Mouse (Mus musculus) kidney, embryonic 16.5 days (tissue): ENCODE measurements at regions not wholly inside any gene's neighbourhood (a gene's known extent, or its start where the extent isn't known, plus 50 kb on each side); places are given as distances from the start of the nearest gene placed in this dataset.

Experiments used
- ATAC-seq: fragments of 200-750 bp; cut with Nextera tagmentation; 2 replicates; pipeline ENCODE4 v1.8.0; 2017; ENCODE audit warnings: moderate TSS enrichment; ENCODE audit not compliant: low FRiP score, low TSS enrichment
- H3K27ac ChIP-seq: fragments of 300-500 bp; sonication (generic); 2 replicates; pipeline ENCODE4 v1.5.1; 2014; ENCODE audit warnings: low read length
- H3K27me3 ChIP-seq: fragments of 300-500 bp; sonication (generic); 2 replicates; pipeline ENCODE4 v1.6.1; 2014; ENCODE audit warnings: low read length, control low read depth, mixed read lengths; ENCODE audit not compliant: insufficient read depth
- H3K36me3 ChIP-seq: fragments of 300-500 bp; sonication (generic); 2 replicates; pipeline ENCODE4 v1.6.1; 2014; ENCODE audit warnings: low read length, control low read depth, mixed read lengths; ENCODE audit not compliant: insufficient read depth
- H3K4me1 ChIP-seq: fragments of 300-500 bp; sonication (generic); 2 replicates; pipeline ENCODE4 v1.6.1; 2014; ENCODE audit warnings: low read length, control low read depth, mixed read lengths; ENCODE audit not compliant: insufficient read depth
- H3K4me2 ChIP-seq: fragments of 300-500 bp; sonication (generic); replicated peaks from 2 replicates; pipeline ENCODE4 v1.6.1; 2014; ENCODE audit warnings: low read depth, low read length
- H3K4me3 ChIP-seq: fragments of 300-500 bp; sonication (generic); 2 replicates; pipeline ENCODE4 v1.5.1; 2014; ENCODE audit warnings: mild to moderate bottlenecking, low read length
- H3K9ac ChIP-seq: fragments of 300-500 bp; sonication (generic); replicated peaks from 2 replicates; pipeline ENCODE4 v1.6.1; 2014; ENCODE audit warnings: low read length
- H3K9me3 ChIP-seq: fragments of 300-500 bp; sonication (generic); 2 replicates; pipeline ENCODE4 v1.6.1; 2016; ENCODE audit warnings: low read length, control low read depth
- WGBS: fragments of 180-500 bp; shearing (Covaris S2); extraction: QIAGEN DNeasy Blood & Tissue Kit; methylation state at CpG from one replicate; pipeline ENCODE4 v1.1.7; 2014; 5-methylcytosine and 5-hydroxymethylcytosine counted together

GRCm38 (mm10) chr17:88343091-88343783, 97.3 kb upstream of the Foxn2 start:
- Histone ChIP-seq H3K27me3 (no peaks in the 10 kb centered on the region), H3K4me1 (no peaks in the 10 kb centered on the region), H3K36me3 (no peaks in the 10 kb centered on the region), H3K27ac (no peak overlapping the region), H3K9me3 (no peaks in the 10 kb centered on the region), H3K9ac (no peak overlapping the region), H3K4me2 (no peak overlapping the region), H3K4me3 (no peak overlapping the region)
- WGBS = 81% methylated on average over 17 of the region's 17 CpGs
- ATAC-seq = no peak

- Histone ChIP-seq H3K27me3 (no peaks in the 10 kb centered on the region), H3K9ac (no peak overlapping the region), H3K4me3 (no peak overlapping the region), H3K36me3 (no peaks in the 10 kb centered on the region), H3K9me3 (no peaks in the 10 kb centered on the region), H3K4me1 (no peaks in the 10 kb centered on the region), H3K27ac (no peak overlapping the region), H3K4me2 (no peak overlapping the region)
- WGBS = 79% methylated on average over 9 of the region's 9 CpGs
- ATAC-seq = no peak
These were observed 95.1 kb upstream of the Foxn2 start for GRCm38 (mm10) chr17:88345433-88345832.

- WGBS = 71% methylated on average over 3 of the region's 3 CpGs
- Histone ChIP-seq H3K36me3 (no peaks in the 10 kb centered on the region), H3K9me3 (no peaks in the 10 kb centered on the region), H3K9ac (no peak overlapping the region), H3K27me3 (no peaks in the 10 kb centered on the region), H3K4me2 (no peak overlapping the region), H3K27ac (no peak overlapping the region), H3K4me3 (no peak overlapping the region), H3K4me1 (no peaks in the 10 kb centered on the region)
- no peak for ATAC-seq
These were observed 93.6 kb upstream of the Foxn2 start for GRCm38 (mm10) chr17:88346896-88347295.

GRCm38 (mm10) chr17:88349825-88350460, 90.6 kb upstream of the Foxn2 start:
- WGBS = 88% methylated on average over 5 of the region's 5 CpGs
- Histone ChIP-seq H3K9ac (no peak overlapping the region), H3K36me3 (no peaks in the 10 kb centered on the region), H3K4me3 (no peak overlapping the region), H3K9me3 (no peaks in the 10 kb centered on the region), H3K4me1 (no peaks in the 10 kb centered on the region), H3K27me3 (no peaks in the 10 kb centered on the region), H3K4me2 (no peak overlapping the region), H3K27ac (no peak overlapping the region)
- no peak for ATAC-seq

- H3K9ac ChIP-seq = no peak overlapping the region
- no peak for ATAC-seq
- H3K27me3 ChIP-seq = no peaks in the 10 kb centered on the region
- H3K4me1 ChIP-seq = no peaks in the 10 kb centered on the region
- H3K27ac ChIP-seq = no peak overlapping the region
- no peak overlapping the region for H3K4me3 ChIP-seq
- no peaks in the 10 kb centered on the region for H3K9me3 ChIP-seq
- 80% methylated on average over 5 of the region's 5 CpGs for WGBS
- H3K4me2 ChIP-seq = no peak overlapping the region
- no peaks in the 10 kb centered on the region for H3K36me3 ChIP-seq
These were observed 89.5 kb upstream of the Foxn2 start for GRCm38 (mm10) chr17:88350986-88351385.

GRCm38 (mm10) chr17:88352960-88353359, 87.6 kb upstream of the Foxn2 start:
- H3K9ac ChIP-seq = no peak overlapping the region
- H3K9me3 ChIP-seq = no peaks in the 10 kb centered on the region
- no peak overlapping the region for H3K4me3 ChIP-seq
- no peak overlapping the region for H3K4me2 ChIP-seq
- no peak for ATAC-seq
- H3K27ac ChIP-seq = no peak overlapping the region
- no peaks in the 10 kb centered on the region for H3K4me1 ChIP-seq
- H3K36me3 ChIP-seq = no peaks in the 10 kb centered on the region
- no peaks in the 10 kb centered on the region for H3K27me3 ChIP-seq

GRCm38 (mm10) chr17:88361161-88361560, 79.3 kb upstream of the Foxn2 start:
- Histone ChIP-seq H3K36me3 (no peaks in the 10 kb centered on the region), H3K4me3 (no peak overlapping the region), H3K4me2 (no peak overlapping the region), H3K9ac (no peak overlapping the region), H3K9me3 (no peaks in the 10 kb centered on the region), H3K4me1 (no peaks in the 10 kb centered on the region), H3K27ac (no peak overlapping the region), H3K27me3 (no peaks in the 10 kb centered on the region)
- 73% methylated on average over 2 of the region's 2 CpGs for WGBS
- no peak for ATAC-seq

GRCm38 (mm10) chr17:88362404-88362803, 78.1 kb upstream of the Foxn2 start:
- WGBS = 88% methylated on average over 11 of the region's 11 CpGs
- Histone ChIP-seq H3K4me2 (no peak overlapping the region), H3K9me3 (no peaks in the 10 kb centered on the region), H3K4me3 (no peak overlapping the region), H3K4me1 (no peaks in the 10 kb centered on the region), H3K36me3 (no peaks in the 10 kb centered on the region), H3K27ac (no peak overlapping the region), H3K9ac (no peak overlapping the region), H3K27me3 (no peaks in the 10 kb centered on the region)
- no peak for ATAC-seq

GRCm38 (mm10) chr17:88367876-88368275, 72.6 kb upstream of the Foxn2 start:
- H3K4me1 ChIP-seq = no peaks in the 10 kb centered on the region
- no peaks in the 10 kb centered on the region for H3K9me3 ChIP-seq
- no peak overlapping the region for H3K9ac ChIP-seq
- no peak overlapping the region for H3K27ac ChIP-seq
- ATAC-seq = no peak
- no peaks in the 10 kb centered on the region for H3K36me3 ChIP-seq
- H3K27me3 ChIP-seq = no peaks in the 10 kb centered on the region
- no peak overlapping the region for H3K4me3 ChIP-seq
- no peak overlapping the region for H3K4me2 ChIP-seq
- 59% methylated on average over 5 of the region's 5 CpGs for WGBS

- Histone ChIP-seq H3K27me3 (no peaks in the 10 kb centered on the region), H3K36me3 (no peaks in the 10 kb centered on the region), H3K4me1 (no peaks in the 10 kb centered on the region), H3K27ac (no peak overlapping the region), H3K9me3 (no peaks in the 10 kb centered on the region), H3K4me2 (no peak overlapping the region), H3K9ac (no peak overlapping the region), H3K4me3 (no peak overlapping the region)
- ATAC-seq = no peak
- WGBS = 79% methylated on average over 8 of the region's 8 CpGs
These were observed 70.5 kb upstream of the Foxn2 start for GRCm38 (mm10) chr17:88369971-88370370.
